Mouse (Mus musculus) urinary bladder, adult 18-20 months (tissue): ENCODE data around the gene Vmn1r113.
"Not testable (repeated sequence)": the region's sequence is repeated elsewhere in the genome, so short reads cannot be mapped to it uniquely, and the experiment has no call there.

ENCODE experiments used
- DNase-seq, 2 experiments: peaks; one replicate each; pipeline ENCODE4 v3.0.0; 2022; ENCODE audit warnings: low spot score in 2 of 2, mixed read lengths in 2 of 2

Gene Vmn1r113

DNA sequence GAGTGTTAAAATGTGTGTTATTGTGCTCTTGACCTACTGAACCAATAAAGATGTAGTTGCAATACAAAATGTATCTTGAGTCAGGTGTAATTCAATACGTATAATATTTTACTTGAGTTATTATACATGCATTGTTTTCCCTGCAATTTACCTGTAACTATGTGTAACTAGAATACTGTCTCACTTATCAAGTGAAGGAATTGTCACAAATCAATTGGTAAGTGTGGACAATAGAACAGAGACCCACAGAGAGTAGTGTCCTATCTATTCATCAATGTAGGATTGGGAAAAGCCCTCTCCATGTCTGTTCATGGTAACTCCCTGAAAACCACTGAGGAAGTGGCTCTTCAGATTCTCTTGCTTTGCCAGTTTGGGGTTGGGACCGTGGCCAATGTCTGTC lies at the start of gene Vmn1r113:
Gene Vmn1r113, plus strand, starts transcription at position 301 of the 400 bp plus-strand sequence.
- DNase-seq, result not testable (repeated sequence)

DNA sequence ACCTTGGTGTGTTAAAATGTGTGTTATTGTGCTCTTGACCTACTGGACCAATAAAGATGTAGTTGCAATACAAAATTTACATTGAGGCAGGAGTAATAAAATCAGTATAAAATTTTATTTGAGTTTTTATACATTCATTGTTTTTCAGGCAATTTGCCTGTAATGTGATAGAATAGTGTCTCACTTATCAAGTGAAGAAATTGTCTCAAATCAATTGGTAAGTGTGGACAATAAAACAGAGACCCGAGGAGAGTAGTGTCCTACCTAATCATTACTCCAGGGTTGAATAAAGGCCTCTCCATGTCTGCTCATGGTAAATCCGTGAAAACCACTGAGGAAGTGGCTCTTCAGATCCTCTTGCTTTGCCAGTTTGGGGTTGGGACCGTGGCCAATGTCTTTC lies 16.2 kb upstream of the Vmn1r113 start, which contains the start of gene Vmn1r112:
Gene Vmn1r112, plus strand, starts transcription at position 301 of the 400 bp plus-strand sequence.
- not testable (repeated sequence) for DNase-seq

DNA sequence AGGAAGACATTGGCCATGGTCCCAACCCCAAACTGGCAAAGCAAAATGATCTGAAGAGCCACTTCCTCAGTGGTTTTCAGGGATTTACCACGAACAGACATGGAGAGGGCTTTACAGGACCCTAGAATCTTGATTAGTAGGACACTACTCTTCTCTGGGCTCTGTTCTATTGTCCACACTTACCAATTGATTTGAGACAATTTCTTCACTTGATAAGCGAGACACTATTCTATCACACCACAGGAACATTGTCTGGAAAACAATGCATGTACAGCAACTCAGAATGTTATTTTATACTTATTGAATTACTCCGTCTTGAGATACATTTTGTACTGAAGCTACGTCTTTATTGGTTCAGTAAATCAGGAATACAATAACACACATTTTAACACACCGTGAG lies 25.0 kb downstream of the Vmn1r113 start, which contains the start of gene Vmn1r114:
Gene Vmn1r114, minus strand, starts transcription at position 101 of the 400 bp plus-strand sequence.
- DNase-seq, result not testable (repeated sequence)
